Mouse (Mus musculus) testis, postnatal 10 days (tissue): Measurements from ENCODE around the gene Myo18a.

ENCODE experiments used
- DNase-seq: peaks from one replicate; pipeline ENCODE4 v3.0.0; 2021; ENCODE audit warnings: low spot score

Gene Myo18a

DNA sequence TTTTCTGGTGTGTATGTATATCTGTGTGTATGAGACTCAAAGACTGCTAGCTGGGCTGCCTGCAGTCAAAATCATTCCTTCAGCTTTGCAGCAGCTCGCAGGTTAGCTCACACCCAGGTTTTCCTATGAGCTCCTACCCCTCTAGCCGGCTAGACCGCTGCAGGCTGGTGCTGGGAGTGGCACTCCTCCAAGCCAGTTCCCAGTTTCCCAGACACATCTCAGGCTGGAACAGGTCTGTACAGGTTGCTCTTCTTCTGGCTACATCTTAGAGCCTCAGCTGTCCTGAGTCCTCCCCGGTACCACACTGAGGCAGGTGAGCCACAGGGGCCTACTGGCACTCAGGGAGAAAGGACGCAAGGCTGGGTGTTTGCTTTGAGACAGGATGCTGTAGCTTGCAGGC is 74.8 kb downstream of the Myo18a start:
- no peak for DNase-seq

DNA sequence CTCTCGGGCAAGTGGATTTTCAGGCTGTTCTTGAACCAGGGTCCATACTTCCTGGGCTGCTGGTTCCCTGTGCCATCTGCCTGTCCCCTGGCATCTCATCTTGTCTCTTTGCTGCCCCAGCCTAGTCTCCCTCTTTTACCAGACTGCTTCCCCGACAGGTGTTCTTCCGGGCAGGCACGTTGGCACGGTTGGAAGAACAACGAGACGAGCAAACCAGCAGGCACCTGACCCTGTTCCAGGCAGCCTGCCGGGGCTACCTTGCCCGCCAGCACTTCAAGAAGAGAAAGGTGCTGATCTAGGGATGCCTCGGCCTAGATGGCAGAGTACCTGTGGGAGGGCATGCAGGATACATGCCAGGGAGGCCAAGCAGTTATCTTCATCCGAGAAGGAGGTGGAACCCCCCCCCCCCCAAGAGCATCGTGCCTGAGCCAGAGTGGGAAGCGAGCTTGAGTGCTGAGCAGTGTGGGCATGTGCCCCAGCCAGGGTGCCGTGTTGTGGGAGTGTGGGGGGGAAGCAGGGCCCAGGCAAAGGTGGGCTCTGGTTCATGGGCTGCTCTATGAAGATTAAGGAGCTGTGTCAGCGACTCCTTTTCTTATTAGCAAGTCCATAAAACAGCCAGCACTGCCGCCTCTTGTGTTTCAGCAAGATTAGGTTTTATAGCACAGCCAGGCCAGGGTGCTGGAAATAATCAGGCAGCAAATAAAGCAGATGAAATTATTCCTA is 77.6 kb downstream of the Myo18a start:
- no peak for DNase-seq

DNA sequence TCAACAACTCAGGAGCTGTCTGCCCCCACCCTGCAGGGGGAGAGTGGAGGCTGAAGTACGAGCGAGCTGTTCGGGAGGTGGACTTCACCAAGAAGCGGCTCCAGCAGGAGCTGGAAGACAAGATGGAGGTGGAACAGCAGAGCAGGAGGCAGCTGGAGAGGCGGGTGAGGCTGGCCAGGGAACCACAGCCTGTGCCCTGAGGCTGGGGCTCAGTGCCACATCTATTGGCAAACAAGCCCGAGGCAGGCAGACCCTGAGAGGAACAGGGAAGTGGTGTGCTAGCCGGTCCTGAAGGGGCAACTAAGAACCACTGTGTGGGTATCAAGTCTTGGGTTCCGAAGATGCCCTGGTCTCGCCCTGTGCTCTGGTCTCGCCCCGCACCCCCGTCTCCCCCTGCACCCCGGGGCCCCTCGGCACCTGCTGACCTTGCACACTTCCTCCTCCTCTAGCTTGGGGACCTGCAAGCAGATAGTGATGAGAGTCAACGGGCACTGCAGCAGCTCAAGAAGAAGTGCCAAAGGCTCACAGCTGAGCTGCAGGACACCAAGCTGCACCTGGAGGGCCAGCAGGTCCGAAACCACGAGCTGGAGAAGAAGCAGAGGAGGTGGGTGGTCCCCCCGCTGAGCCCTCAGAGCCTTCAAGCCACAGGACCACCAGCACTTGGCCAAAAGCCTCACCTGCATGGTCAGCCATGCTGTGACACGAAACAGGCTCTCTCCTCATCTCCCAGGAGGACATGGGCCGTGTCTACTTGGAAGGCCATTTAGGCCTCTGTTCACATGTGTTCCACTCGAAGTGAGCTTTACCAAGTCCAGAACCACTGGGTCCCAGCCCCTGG is 80.2 kb downstream of the Myo18a start:
- DNase-seq, result no peak

DNA sequence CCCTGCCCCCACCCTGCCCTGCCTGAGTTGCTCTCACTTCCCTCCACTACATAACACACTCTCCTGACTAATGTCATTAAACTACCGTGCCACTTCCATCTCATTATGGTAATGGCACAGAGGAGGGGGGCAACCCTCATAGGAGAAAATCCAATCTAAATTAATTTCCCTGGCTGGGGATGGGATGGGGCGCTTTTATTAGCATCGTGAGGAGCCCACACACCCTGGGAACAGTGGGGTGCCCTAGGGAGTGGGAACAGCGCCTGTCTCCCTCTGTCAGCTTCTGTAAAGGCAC is 80.8 kb downstream of the Myo18a start:
- no peak for DNase-seq

DNA sequence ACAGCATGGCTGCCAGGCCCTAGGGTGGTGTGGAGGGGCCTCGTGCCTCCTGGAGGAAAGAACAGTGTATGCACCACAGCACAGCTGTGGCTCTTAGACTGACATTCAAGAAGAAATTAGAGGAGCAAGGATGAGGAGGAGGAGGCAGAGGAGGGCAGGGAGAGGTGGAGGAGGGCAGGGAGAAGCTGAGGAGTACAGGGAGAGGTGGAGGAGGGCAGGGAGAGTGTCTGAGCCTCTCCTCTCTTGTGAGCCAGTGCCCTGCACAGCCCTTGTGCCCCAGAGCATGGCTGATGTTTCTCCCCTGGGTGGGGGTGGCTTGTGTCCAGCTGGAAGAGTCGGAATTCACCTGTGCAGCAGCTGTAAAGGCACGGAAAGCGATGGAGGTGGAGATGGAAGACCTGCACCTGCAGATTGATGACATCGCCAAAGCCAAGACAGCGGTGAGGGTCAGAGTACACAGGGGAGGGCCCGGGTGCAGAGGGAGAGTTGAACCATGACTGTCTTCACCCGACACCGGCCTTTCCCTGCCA is 84.6 kb downstream of the Myo18a start:
- no peak for DNase-seq

DNA sequence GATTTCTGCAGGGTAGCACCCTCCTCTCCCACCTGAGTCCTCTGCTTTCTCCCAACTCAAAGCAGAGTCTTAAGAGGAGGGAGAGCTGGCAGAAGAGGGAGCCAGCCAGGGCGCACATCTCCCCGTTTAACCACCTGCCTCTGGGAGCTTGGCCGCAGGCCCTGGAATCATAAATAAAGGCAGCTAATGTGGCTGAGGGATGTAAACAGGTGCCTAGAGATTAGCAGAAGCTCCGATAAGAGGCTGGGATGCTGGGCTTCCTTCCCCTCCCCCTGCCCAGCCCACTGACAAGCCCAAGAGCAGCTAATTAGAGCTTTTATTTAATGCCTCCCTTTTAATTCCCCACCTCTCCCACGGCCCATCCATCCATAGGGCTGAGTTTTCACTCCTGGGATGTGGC is 85.1 kb downstream of the Myo18a start:
- no peak for DNase-seq

DNA sequence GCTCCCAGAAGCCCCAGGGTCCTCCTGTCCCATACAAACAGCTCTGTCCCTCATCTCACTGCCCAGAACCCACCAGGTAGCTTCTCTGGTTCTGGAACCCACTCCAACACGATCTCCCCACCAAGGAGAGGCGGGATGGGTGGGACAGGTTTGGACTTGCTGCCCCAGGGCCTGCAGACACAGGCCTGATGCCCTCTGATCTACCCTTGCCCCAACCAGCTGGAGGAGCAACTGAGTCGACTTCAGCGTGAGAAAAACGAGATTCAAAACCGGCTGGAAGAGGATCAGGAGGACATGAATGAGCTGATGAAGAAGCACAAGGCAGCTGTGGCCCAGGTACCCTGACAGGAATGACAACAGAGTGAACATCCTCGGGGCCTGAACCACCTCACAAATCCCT is 86.1 kb downstream of the Myo18a start:
- DNase-seq, result no peak

DNA sequence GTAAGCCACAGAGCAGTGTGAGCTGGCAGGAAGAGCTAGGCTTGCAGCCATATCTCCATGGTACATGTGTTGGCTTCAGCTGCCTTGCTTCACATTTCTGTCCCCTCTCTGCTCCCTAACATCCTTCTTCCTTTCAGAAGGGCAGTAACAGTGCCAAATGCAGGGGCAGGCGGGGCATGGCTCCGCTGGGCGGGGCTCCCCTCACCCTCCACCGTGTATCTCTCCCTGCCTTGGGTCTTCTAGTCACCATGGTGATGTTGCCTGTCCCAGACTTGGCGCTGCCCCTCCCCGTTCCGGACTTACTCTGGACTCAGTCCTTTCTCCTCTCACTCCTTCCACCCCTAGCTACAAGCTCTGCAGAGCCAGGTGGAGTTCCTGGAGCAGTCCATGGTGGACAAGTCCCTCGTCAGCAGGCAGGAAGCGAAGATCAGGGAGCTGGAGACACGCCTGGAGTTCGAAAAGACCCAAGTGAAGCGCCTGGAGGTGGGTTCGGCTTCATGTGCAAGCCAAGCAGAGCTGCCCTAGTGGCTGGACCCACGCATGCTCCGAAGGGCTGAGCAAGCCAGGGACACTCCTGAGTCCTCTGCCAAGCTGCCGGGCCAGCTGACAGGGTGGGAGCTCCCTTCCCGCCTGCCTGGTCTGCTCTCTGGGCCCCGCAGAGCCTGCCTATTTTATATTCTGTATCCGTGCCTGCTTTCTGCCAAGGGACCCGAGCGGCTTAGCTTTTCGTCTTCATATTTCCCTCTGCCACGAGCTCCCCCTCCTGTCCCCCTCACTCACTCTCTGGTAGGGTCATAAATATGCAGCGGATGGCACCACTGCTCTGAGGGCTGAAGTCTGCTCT is 87.6 kb downstream of the Myo18a start:
- no peak for DNase-seq

DNA sequence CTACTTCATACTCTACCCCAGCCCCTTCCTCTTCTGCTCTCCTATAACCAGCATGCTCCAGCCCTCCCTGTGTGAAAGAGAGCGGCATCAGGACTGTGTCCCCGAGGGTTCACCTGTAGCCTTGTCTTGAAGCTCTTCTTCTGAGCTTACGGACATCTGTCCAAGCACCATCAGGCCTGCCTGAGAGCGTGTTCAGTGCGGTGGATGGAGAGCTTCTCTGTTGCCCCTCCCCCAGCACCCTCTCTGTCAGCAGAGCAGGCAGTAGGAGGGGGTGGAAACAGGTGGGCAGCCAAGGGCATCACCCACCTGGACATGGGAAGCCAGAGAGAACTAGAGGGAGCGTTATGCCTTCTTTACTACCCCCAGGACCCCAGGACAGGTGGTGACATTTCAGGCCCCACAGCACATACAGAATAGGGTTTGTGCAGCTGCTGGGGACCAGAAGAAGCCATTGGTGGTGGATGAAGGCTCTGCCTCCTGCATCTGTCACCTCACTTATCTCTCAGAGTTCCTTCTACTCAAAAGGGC is 88.5 kb downstream of the Myo18a start:
- DNase-seq, result no peak

DNA sequence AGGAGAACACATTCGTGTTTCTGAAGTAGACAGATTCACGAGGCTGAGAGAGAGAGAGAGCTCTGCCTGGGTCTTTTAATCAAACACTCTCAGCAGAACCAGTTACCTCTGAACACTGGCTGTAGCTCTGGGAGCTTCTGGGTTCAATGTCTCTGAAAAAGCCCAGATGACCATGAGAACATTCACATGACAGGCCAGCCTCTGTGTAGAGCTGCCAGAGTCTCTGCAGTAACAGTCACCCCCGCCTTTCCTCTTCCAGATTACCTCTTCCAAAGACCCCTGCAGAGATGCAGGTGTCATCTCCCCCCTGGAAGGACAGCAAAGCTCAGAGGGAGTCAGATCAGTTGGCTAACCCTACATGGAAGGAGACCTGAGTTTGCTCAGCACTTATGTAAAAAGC is 89.1 kb downstream of the Myo18a start:
- DNase-seq, result no peak

DNA sequence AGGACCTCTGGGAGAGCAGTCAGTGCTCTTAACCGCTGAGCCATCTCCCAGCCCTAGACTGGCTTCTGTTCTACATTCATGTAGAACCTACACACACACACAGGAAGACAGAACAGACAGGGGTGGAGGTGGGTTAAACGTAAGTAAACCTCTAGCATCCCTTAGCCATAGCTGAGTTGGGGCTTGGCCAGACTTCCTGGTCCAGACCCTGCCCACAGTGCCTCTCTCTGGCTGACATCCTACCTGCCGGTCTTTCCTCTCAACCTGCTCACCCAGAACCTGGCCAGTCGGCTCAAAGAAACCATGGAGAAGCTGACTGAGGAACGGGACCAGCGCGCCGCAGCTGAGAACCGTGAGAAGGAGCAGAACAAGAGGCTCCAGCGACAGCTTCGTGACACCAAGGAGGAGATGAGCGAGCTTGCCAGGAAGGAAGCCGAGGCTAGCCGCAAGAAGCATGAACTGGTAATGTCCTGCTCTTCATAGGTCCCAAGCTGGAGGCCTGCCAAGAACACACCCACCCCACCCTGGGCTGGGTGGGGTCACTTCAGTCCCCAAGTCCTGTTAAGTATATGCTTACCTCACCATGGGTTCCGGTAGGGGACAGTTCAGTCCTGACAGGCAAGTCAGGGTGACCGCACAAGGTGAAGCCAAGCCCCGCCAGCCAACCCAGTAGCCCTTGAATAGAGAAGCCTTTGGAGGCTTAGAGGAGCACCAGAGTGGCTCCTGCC is 90.1 kb downstream of the Myo18a start:
- DNase-seq, result no peak

DNA sequence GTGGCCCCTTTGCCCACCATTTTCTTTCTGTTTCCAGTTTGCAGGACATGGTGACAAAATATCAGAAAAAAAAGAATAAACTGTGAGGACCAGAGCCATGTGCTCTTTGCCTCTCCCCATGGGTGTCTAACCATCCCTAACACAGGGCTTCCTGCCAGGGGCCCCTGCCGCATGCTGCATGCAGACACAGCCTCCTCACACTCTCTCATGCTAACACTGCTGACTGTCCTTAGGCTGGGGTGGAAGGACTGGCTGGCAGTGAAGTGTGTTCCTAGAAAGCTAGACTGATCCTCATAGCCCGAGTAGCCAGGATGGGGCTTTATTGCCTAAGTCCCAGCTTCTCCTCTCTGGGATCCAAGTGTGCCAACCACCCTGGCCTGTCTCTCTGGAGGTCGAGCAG is 91.6 kb downstream of the Myo18a start:
- DNase-seq, result no peak

DNA sequence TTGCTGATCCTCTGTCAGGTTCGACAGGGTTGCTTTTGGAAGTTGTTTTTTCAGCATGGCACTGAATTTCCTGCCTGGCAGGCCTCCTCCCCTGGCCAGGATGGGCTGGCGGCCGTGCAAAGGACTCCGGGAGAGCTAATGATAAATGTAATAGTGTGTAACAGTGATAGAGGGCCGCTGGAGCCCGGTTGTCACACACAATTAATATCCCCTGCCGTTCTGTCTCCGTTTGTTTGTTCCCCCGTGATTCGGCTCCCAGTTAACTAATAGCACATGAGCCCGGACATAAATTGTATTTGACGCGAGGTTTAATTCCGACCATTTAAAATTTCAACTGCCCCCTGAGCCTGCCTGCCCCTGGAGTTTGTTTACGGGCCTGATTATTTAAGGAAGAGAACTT is 92.3 kb downstream of the Myo18a start:
- no peak for DNase-seq

DNA sequence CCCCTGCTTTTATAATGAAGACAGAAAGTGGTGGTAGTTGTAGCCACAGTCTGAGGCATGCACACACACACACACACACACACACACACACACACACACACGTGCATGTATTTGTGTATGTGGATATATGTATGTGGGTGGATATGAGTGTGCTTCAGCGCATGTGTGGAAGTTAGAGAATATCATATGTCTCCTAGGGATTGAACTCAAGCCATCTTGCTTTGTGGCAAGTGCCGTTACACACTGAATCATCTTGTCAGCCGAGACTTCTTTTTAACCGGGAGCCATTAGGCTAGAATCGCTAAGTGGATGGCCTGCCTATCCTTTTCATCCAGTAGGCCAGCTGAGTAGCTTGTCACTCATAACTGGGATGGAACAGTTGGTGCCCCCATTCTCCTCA is 94.0 kb downstream of the Myo18a start:
- DNase-seq, result no peak

DNA sequence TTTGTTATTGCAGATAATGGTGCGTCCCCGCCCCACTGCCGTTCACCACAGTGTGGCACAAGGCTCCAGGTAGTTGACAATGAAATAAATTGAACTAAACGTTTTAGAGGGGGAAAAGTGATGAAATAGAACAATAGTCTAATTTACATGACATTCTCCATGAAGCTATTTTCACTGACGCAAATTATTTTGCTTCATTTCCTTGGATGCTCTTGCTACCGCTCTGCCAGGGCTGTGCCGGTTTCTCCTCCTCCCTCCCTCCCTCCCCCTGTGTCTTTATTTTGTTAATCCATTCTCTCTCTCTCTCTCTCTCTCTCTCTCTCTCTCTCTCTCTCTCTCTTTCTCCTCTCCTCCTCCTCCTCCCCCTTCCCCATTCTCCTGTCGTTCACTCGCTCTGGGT is 95.5 kb downstream of the Myo18a start:
- no peak for DNase-seq

DNA sequence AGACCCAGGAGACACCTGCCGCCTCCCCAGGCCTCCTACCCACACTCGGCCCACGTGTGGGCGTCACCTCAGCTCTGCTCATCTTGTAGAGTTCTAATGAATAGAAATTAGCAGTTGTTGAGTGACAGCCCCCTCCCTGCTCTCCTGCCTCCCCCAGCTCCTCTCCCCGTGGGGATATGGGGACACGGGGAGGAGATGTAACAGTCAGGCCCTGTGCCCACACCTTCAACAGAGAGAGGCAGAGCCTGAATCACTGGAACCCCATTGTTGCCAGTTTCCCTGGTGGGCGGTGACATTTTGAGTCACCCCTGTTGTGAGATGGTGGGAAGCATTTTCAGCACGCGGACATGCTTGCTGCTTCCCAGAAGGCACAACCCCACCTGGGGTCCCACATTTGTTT is 97.9 kb downstream of the Myo18a start:
- DNase-seq, result no peak

DNA sequence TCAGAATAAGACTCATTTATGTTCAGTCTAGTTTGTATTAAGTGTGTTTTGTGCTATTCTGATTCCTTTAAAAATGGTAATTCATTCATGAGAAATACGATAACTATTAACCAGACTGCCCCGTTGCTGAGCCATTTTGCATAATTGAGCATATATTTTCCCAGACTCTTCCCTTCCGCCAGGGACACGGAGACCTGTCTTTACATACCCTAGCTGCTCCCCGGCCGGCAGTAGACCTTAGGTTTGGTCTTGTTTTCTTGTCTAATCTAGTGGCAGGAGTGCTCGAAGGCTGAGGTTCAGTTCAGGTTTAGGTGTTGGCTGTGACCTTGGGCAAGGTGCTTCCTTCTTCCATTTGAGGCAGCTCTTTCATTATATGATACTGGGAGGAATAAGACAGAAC is 99.8 kb downstream of the Myo18a start:
- DNase-seq, result no peak

DNA sequence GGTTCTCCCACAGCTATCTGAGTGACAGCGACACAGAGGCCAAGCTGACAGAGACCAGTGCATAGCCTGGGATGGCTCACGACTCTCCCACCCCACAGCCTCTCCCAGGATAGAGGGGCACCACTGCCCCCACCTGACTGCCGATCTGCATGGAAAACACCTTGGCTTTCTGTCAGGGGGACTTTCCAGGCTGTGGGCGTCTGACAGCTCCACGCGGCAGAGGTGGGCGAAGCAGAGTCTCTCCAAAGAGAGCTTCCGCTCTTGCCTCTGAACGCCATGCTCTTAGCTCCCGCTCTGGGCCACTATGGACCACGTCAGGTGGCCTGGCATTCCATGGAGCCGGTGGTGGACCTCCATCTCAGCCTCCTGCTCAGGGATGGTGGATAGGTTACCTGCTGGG is 101.7 kb downstream of the Myo18a start:
- no peak for DNase-seq

DNA sequence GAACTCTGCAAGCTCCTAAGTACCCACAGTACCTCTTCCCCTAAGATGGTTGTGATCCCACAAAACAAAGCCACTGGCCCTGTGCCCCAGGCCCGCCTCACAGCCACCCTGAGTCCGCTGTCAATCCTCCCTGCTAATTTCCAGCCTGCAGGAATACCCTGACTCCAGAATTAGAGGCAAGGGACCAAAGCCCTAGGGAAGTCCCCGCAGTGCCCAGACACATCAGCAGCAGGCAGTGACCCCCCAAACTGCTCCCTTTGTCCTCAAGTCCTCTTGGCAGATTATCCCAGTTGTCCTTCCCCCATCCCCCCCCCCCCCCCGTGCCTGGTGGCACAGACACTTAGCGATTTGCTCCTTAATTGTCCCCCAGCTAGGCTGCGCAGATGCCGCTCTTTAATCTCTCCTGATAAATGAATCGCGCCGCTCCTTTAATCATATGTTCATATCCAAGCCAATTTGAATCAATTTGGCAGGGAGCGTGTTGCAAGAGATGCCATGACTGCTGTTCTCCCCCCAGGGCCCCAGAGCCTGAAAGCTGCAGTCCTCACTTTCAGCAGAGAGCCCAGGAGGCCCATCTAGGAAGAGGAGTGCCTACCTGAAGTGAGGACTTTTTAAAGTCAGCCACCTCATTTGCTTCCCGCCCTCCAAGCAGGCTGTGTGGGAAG is 104.5 kb downstream of the Myo18a start:
- DNase-seq, result no peak

DNA sequence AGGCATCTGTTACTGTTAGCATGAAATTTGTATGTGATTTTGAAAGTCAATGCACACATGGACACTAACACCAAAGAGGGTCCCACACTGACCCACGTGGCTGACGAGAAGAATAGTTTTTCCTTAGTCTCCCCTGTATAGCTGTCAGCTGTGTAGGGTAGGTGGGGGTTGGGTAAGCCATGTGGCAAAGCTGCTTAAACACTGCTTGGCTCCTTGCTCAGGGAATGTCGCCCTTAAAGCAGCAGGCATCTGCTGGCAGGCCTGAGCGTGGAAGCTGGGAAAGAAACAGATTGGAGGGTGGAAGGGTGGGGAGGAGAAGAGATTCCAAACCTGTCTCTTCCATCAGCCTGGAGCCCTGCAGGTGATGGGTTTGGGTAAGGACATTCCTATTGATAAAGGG is 108.4 kb downstream of the Myo18a start:
- DNase-seq, result no peak

DNA sequence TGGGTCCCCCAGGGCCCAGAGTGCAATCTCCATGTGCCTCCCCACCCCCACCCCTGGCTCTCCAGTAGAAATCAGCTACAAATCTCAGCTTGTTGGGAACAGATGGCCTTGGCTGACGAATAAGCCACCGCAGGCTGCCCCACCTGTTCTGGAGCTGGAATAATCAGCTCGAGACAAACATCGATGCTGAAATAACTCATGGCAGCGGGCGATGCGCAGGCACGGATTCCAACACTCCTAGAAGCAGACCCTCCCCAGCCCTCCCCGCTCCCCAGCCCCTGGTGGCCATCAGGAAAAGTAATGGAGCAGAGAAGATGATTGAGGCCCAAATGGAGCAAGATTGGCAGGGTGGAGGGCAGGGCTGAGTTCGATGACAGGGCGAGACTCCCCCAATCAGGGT is 109.2 kb downstream of the Myo18a start:
- no peak for DNase-seq
